Mouse (Mus musculus): ENCODE measurements around the gene Akr1b7. TPM values are rescaled to one million over a fixed set of nuclear protein-coding genes. Genes with fewer than 3 reads are reported as not detected.
"Not testable (repeated sequence)": the region's sequence is repeated elsewhere in the genome, so short reads cannot be mapped to it uniquely, and the experiment has no call there.

Gene Akr1b7
- 0.12 TPM in 1 of 2 replicates, not detected in the other for polyA plus RNA-seq (2015; fragmentation: Nextera tagmentation; extraction: Ambion mirVana)

GRCm38 (mm10) chr6:34412023-34412422, at the start of gene Akr1b7:
Akr1b7 (plus strand) TSS chr6:34412334.
- WGBS = 72% methylated on average over 6 of the region's 6 CpGs
- H3K9me3 ChIP-seq = no peaks in the 10 kb centered on the region
- no peak within 1 kb of the TSS for H3K27ac ChIP-seq (replicated peaks)
- H3K4me3 ChIP-seq = no peak within 1 kb of the TSS
- ATAC-seq (ENCODE audit: low FRiP score, low read depth) = no peak
- H3K27me3 ChIP-seq = no peaks in the 10 kb centered on the region
- no peak within 1 kb of the TSS for H3K4me2 ChIP-seq
- no peaks in the 10 kb centered on the region for H3K36me3 ChIP-seq
- H3K4me1 ChIP-seq (replicated peaks) = no peaks in the 10 kb centered on the region
- H3K9ac ChIP-seq = no peak within 1 kb of the TSS

GRCm38 (mm10) chr6:34364217-34365136, 47.7 kb upstream of the Akr1b7 start:
- WGBS = 87% methylated on average over 12 of the region's 12 CpGs
- H3K27me3 ChIP-seq = no peaks in the 10 kb centered on the region
- no peaks in the 10 kb centered on the region for H3K4me1 ChIP-seq (replicated peaks)
- no peaks in the 10 kb centered on the region for H3K9me3 ChIP-seq
- H3K4me3 ChIP-seq = no peak overlapping the region
- H3K36me3 ChIP-seq = no peaks in the 10 kb centered on the region
- no peak overlapping the region for H3K27ac ChIP-seq (replicated peaks)
- no peak for ATAC-seq (ENCODE audit: low FRiP score, low read depth)
- H3K9ac ChIP-seq = no peak overlapping the region
- no peak overlapping the region for H3K4me2 ChIP-seq

- no peak for ATAC-seq (ENCODE audit: low FRiP score, low read depth)
These were observed 44.1 kb upstream of the Akr1b7 start for GRCm38 (mm10) chr6:34367998-34368397.

GRCm38 (mm10) chr6:34370081-34370480, 42.1 kb upstream of the Akr1b7 start:
- no peak for ATAC-seq (ENCODE audit: low FRiP score, low read depth)

More at GRCm38 (mm10) chr6:34367998-34368397, 44.1 kb upstream of the Akr1b7 start:
- H3K4me1 ChIP-seq (replicated peaks) = no peaks in the 10 kb centered on the region
- H3K27ac ChIP-seq (replicated peaks) = no peak overlapping the region
- no peak overlapping the region for H3K4me3 ChIP-seq
- WGBS = 87% methylated on average over 9 of the region's 9 CpGs
- no peaks in the 10 kb centered on the region for H3K36me3 ChIP-seq
- no peaks in the 10 kb centered on the region for H3K9me3 ChIP-seq
- H3K9ac ChIP-seq = no peak overlapping the region
- no peak overlapping the region for H3K4me2 ChIP-seq
- no peaks in the 10 kb centered on the region for H3K27me3 ChIP-seq

GRCm38 (mm10) chr6:34371700-34372351, 40.3 kb upstream of the Akr1b7 start:
- Histone ChIP-seq H3K9ac (no peak overlapping the region), H3K9me3 (no peaks in the 10 kb centered on the region), H3K36me3 (no peaks in the 10 kb centered on the region), H3K4me3 (no peak overlapping the region), H3K4me1 (replicated peaks) (no peaks in the 10 kb centered on the region), H3K27ac (replicated peaks) (no peak overlapping the region), H3K27me3 (no peaks in the 10 kb centered on the region), H3K4me2 (peak overlapping the region; percentile 36)
- ATAC-seq (ENCODE audit: low FRiP score, low read depth) = no peak
- 24% methylated on average over 18 of the region's 18 CpGs for WGBS

More at GRCm38 (mm10) chr6:34370081-34370480, 42.1 kb upstream of the Akr1b7 start:
- 64% methylated on average over 8 of the region's 8 CpGs for WGBS
- H3K27me3 ChIP-seq = no peaks in the 10 kb centered on the region
- no peak overlapping the region for H3K9ac ChIP-seq
- no peaks in the 10 kb centered on the region for H3K4me1 ChIP-seq (replicated peaks)
- H3K36me3 ChIP-seq = no peaks in the 10 kb centered on the region
- H3K27ac ChIP-seq (replicated peaks) = no peak overlapping the region
- H3K4me2 ChIP-seq = no peak overlapping the region
- no peaks in the 10 kb centered on the region for H3K9me3 ChIP-seq
- H3K4me3 ChIP-seq = no peak overlapping the region

GRCm38 (mm10) chr6:34373841-34374240, 38.3 kb upstream of the Akr1b7 start:
- Histone ChIP-seq H3K4me1 (replicated peaks) (no peaks in the 10 kb centered on the region), H3K4me3 (no peak overlapping the region), H3K9ac (no peak overlapping the region), H3K9me3 (no peaks in the 10 kb centered on the region), H3K4me2 (no peak overlapping the region), H3K27me3 (no peaks in the 10 kb centered on the region), H3K36me3 (no peaks in the 10 kb centered on the region), H3K27ac (replicated peaks) (no peak overlapping the region)
- 83% methylated on average over 7 of the region's 7 CpGs for WGBS
- no peak for ATAC-seq (ENCODE audit: low FRiP score, low read depth)

GRCm38 (mm10) chr6:34375888-34376287, 36.2 kb upstream of the Akr1b7 start:
- not testable (repeated sequence) for H3K36me3 ChIP-seq; H3K4me1 ChIP-seq (replicated peaks); H3K27ac ChIP-seq (replicated peaks); H3K27me3 ChIP-seq; H3K9me3 ChIP-seq; H3K4me2 ChIP-seq; H3K4me3 ChIP-seq; H3K9ac ChIP-seq; ATAC-seq (ENCODE audit: low FRiP score, low read depth)
- 75% methylated on average over 5 of the region's 5 CpGs for WGBS

GRCm38 (mm10) chr6:34383401-34383800, 28.7 kb upstream of the Akr1b7 start:
- Histone ChIP-seq H3K4me2 (peak overlapping the region; percentile 61; the same call in 1 of the 2 replicates), H3K4me1 (replicated peaks) (peaks cover 15% of the 10 kb centered on the region), H3K9ac (no peak overlapping the region), H3K27me3 (no peaks in the 10 kb centered on the region), H3K4me3 (no peak overlapping the region), H3K36me3 (no peaks in the 10 kb centered on the region), H3K9me3 (no peaks in the 10 kb centered on the region), H3K27ac (replicated peaks) (no peak overlapping the region)
- 56% methylated on average over 8 of the region's 8 CpGs for WGBS
- no peak for ATAC-seq (ENCODE audit: low FRiP score, low read depth)

- peaks cover 15% of the 10 kb centered on the region for H3K4me1 ChIP-seq (replicated peaks)
- ATAC-seq (ENCODE audit: low FRiP score, low read depth) = peak; percentile 87
- 2% methylated on average over 17 of the region's 17 CpGs for WGBS
- peak within 1 kb of the TSS; percentile 39 for H3K4me3 ChIP-seq
- peak within 1 kb of the TSS; percentile 28 for H3K27ac ChIP-seq (replicated peaks)
- H3K9ac ChIP-seq = 0 out of 2 replicates have a peak within 1 kb of the TSS, but pooled peaks have one; percentile 23
- H3K36me3 ChIP-seq = no peaks in the 10 kb centered on the region
- peak within 1 kb of the TSS; percentile 61 for H3K4me2 ChIP-seq
- no peaks in the 10 kb centered on the region for H3K27me3 ChIP-seq
- H3K9me3 ChIP-seq = no peaks in the 10 kb centered on the region
These were observed 27.9 kb upstream of the Akr1b7 start, which contains the start of gene Akr1b10 for GRCm38 (mm10) chr6:34384110-34384661. Akr1b10 (plus strand) TSS chr6:34384218.

- Histone ChIP-seq H3K9ac (0 out of 2 replicates have a peak overlapping the region, but pooled peaks have one; percentile 23), H3K4me2 (peak overlapping the region; percentile 61), H3K27ac (replicated peaks) (peak overlapping the region; percentile 28), H3K36me3 (no peaks in the 10 kb centered on the region), H3K4me1 (replicated peaks) (peaks cover 15% of the 10 kb centered on the region), H3K27me3 (no peaks in the 10 kb centered on the region), H3K9me3 (no peaks in the 10 kb centered on the region), H3K4me3 (peak overlapping the region; percentile 39)
- ATAC-seq (ENCODE audit: low FRiP score, low read depth) = peak; percentile 61; the same call in 1 of the 2 replicates
- 5% methylated on average over 13 of the region's 13 CpGs for WGBS
These were observed 27.3 kb upstream of the Akr1b7 start for GRCm38 (mm10) chr6:34384701-34385370.

- WGBS = 91% methylated on average over 4 of the region's 4 CpGs
These were observed 23.5 kb upstream of the Akr1b7 start for GRCm38 (mm10) chr6:34388420-34389156.

More at GRCm38 (mm10) chr6:34388420-34389156, 23.5 kb upstream of the Akr1b7 start:
- no peak for ATAC-seq (ENCODE audit: low FRiP score, low read depth)
- no peak overlapping the region for H3K4me2 ChIP-seq
- H3K27me3 ChIP-seq = no peaks in the 10 kb centered on the region
- H3K9me3 ChIP-seq = no peaks in the 10 kb centered on the region
- peaks cover 15% of the 10 kb centered on the region for H3K4me1 ChIP-seq (replicated peaks)
- H3K4me3 ChIP-seq = no peak overlapping the region
- H3K36me3 ChIP-seq = peaks cover 9% of the 10 kb centered on the region
- no peak overlapping the region for H3K9ac ChIP-seq
- H3K27ac ChIP-seq (replicated peaks) = no peak overlapping the region
